ENCODE assay signal across 9 mouse cellular contexts in genomic region chr2:30845152-30846070, GRCm38 (mm10). TPM values are rescaled to one million over a fixed set of nuclear protein-coding genes. Genes with fewer than 3 reads are reported as not detected.
DNase-seq lines count a peak whose midpoint lies in the region; ATAC-seq and TF ChIP-seq lines count a peak whose summit lies in the region.
"Had no signal": no experiment of that assay in that cellular context is flagged by ENCODE, and none has a peak within 500 bp of the region (broad histone marks: within the 10 kb centered on the region; RNA-seq: fewer than 3 reads in every experiment).

No protein-coding gene starts in this region.

- TF ChIP-seq POLR2A in cortical plate, adult 2 months (IDR thresholded peaks at IDR 0.05; ENCODE audit: extremely low read depth, insufficient read depth, low read length), result no peak

- no peak overlapping the region for H3K9ac ChIP-seq in liver, embryonic 15.5 days
- H3K9ac ChIP-seq in stomach, embryonic 14.5 days (replicated peaks; ENCODE audit: low read depth, low read length), result peak overlapping the region; percentile 52

- H3K27me3 ChIP-seq in heart, embryonic 10.5 days (ENCODE audit: insufficient read depth, poor library complexity, severe bottlenecking), result peaks cover 12% of the 10 kb centered on the region; the same call in 1 of the 2 replicates
- H3K27me3 ChIP-seq in liver, embryonic 15.5 days, result peaks cover 77% of the 10 kb centered on the region
- H3K27me3 ChIP-seq in stomach, embryonic 14.5 days (ENCODE audit: control insufficient read depth, insufficient read depth, low read length), result peaks cover 8% of the 10 kb centered on the region; the same call in 1 of the 2 replicates

- H3K4me2 ChIP-seq in liver, embryonic 15.5 days, result peak overlapping the region; percentile 63
- peak overlapping the region; percentile 85 for H3K4me2 ChIP-seq in stomach, embryonic 14.5 days (replicated peaks; ENCODE audit: low read depth, low read length)

- no peak for TF ChIP-seq CTCF in cortical plate, adult 2 months (IDR thresholded peaks at IDR 0.05; ENCODE audit: extremely low read depth, insufficient read depth, low read length)

- 0 out of 2 replicates have a peak, but pooled peaks cover 4% of the 10 kb centered on the region for H3K36me3 ChIP-seq in heart, embryonic 10.5 days
- H3K36me3 ChIP-seq in liver, embryonic 15.5 days (replicated peaks), result no peaks in the 10 kb centered on the region
- H3K36me3 ChIP-seq in stomach, embryonic 14.5 days (ENCODE audit: control insufficient read depth, insufficient read depth, low read length), result no peaks in the 10 kb centered on the region
- H3K36me3 ChIP-seq: G1E had no signal

- 1% methylated on average over 80 of the region's 80 CpGs for WGBS in heart, embryonic 10.5 days
- 3% methylated on average over 80 of the region's 80 CpGs for WGBS in liver, embryonic 15.5 days (ENCODE audit: insufficient replicate concordance)
- 2% methylated on average over 79 of the region's 80 CpGs for WGBS in stomach, embryonic 14.5 days

- peak overlapping the region; percentile 82 for H3K4me3 ChIP-seq in heart, embryonic 10.5 days
- peak overlapping the region; percentile 37 for H3K4me3 ChIP-seq in cortical plate, adult 2 months (ENCODE audit: insufficient read depth, low read length)
- H3K4me3 ChIP-seq in liver, embryonic 15.5 days (replicated peaks), result peak overlapping the region; percentile 46
- peak overlapping the region; percentile 61 for H3K4me3 ChIP-seq in stomach, embryonic 14.5 days (ENCODE audit: low read depth, low read length)

- ATAC-seq in liver, embryonic 15.5 days (ENCODE audit: insufficient read depth), result no peak
- ATAC-seq in stomach, embryonic 14.5 days (ENCODE audit: insufficient number of reproducible peaks, insufficient read depth, low FRiP score, low read depth), result peak; percentile 42
- ATAC-seq in erythroblast, adult 5-6 weeks (replicated peaks; ENCODE audit: low FRiP score, poor library complexity, severe bottlenecking), result no peak
- ATAC-seq in activated CD4-positive, CD25-positive, alpha-beta regulatory T cell, adult 4 months, result no peak

- peak overlapping the region; percentile 95 for H3K27ac ChIP-seq in heart, embryonic 10.5 days
- H3K27ac ChIP-seq in cortical plate, adult 2 months (ENCODE audit: insufficient read depth, low read length), result no peak overlapping the region
- H3K27ac ChIP-seq in liver, embryonic 15.5 days (replicated peaks), result no peak overlapping the region
- H3K27ac ChIP-seq in stomach, embryonic 14.5 days (ENCODE audit: low read length), result no peak overlapping the region

- H3K4me1 ChIP-seq in heart, embryonic 10.5 days, result peaks cover 65% of the 10 kb centered on the region
- no peaks in the 10 kb centered on the region; the same call in 1 of the 2 replicates for H3K4me1 ChIP-seq in cortical plate, adult 2 months (ENCODE audit: control insufficient read depth, insufficient read depth, low read length)
- H3K4me1 ChIP-seq in liver, embryonic 15.5 days (replicated peaks), result no peaks in the 10 kb centered on the region
- H3K4me1 ChIP-seq in stomach, embryonic 14.5 days (ENCODE audit: control insufficient read depth, insufficient read depth, low read length), result peaks cover 13% of the 10 kb centered on the region

- no peaks in the 10 kb centered on the region for H3K9me3 ChIP-seq in heart, embryonic 10.5 days
- H3K9me3 ChIP-seq in liver, embryonic 15.5 days (replicated peaks), result no peaks in the 10 kb centered on the region
- H3K9me3 ChIP-seq in stomach, embryonic 14.5 days (ENCODE audit: control insufficient read depth, low read depth, low read length), result no peaks in the 10 kb centered on the region
- H3K9me3 ChIP-seq: G1E had no signal

- DNase-seq in heart, embryonic 10.5 days (ENCODE audit: low spot score), result no peak
- DNase-seq in heart, adult 18-20 months, result no peak
- DNase-seq in heart, postnatal 4 days, result peak; percentile 50

RNA-seq across cellular contexts. Expression of gene Prrx2, which starts 10.6 kb away (rescaled TPM):
- 49.1 and 73.9 TPM in 2 replicates for polyA plus RNA-seq in heart, embryonic 10.5 days (2016; fragmentation: Nextera tagmentation; extraction: Ambion mirVana)
- 1 to 10 TPM in 1 of 2 experiments, under 1 TPM in 1; 0.92 to 1.5 TPM for total RNA-seq in heart, adult 18-20 months (2021)
- polyA plus RNA-seq in cortical plate, adult 2 months (2012; rRNA removed), result 2.3 and 2.7 TPM in 2 replicates
- 1 to 10 TPM; 8.7 to 9.4 TPM for total RNA-seq in heart, postnatal 4 days (2021)
- polyA plus RNA-seq in liver, embryonic 15.5 days (2015; fragmentation: Nextera tagmentation; extraction: Ambion mirVana), result 0.23 TPM in 1 of 2 replicates, not detected in the other
- polyA plus RNA-seq in stomach, embryonic 14.5 days (2014; fragmentation: Nextera tagmentation; extraction: Ambion mirVana), result 6.0 and 8.9 TPM in 2 replicates
- not detected in 2 replicates for total RNA-seq in erythroblast, adult 5-6 weeks (2015; ENCODE audit: low replicate concordance)
- not detected in 2 replicates for total RNA-seq in erythroblast, adult 5-6 weeks (2017; ENCODE audit: low replicate concordance)
- not detected for polyA plus RNA-seq in activated CD4-positive, CD25-positive, alpha-beta regulatory T cell, adult 4 months (2017; shearing (Covaris generic))
- total RNA-seq: G1E had no signal
- polyA plus RNA-seq: G1E had no signal

RNA-seq across cellular contexts. Expression of gene Asb6, which starts 15.3 kb away (rescaled TPM):
- polyA plus RNA-seq in heart, embryonic 10.5 days (2016; fragmentation: Nextera tagmentation; extraction: Ambion mirVana), result 31.3 and 40.1 TPM in 2 replicates
- total RNA-seq in heart, adult 18-20 months (2021), result 1 to 10 TPM; 6.6 to 7.4 TPM
- polyA plus RNA-seq in cortical plate, adult 2 months (2012; rRNA removed), result 44.1 and 45.8 TPM in 2 replicates
- total RNA-seq in heart, postnatal 4 days (2021), result 10 to 100 TPM; 11.7 to 13.2 TPM
- 30.0 and 35.0 TPM in 2 replicates for polyA plus RNA-seq in liver, embryonic 15.5 days (2015; fragmentation: Nextera tagmentation; extraction: Ambion mirVana)
- polyA plus RNA-seq in stomach, embryonic 14.5 days (2014; fragmentation: Nextera tagmentation; extraction: Ambion mirVana), result 27.1 and 29.1 TPM in 2 replicates
- 13.6 and 19.2 TPM in 2 replicates for total RNA-seq in erythroblast, adult 5-6 weeks (2015; ENCODE audit: low replicate concordance)
- total RNA-seq in erythroblast, adult 5-6 weeks (2017; ENCODE audit: low replicate concordance), result 40.6 and 42.2 TPM in 2 replicates
- polyA plus RNA-seq in activated CD4-positive, CD25-positive, alpha-beta regulatory T cell, adult 4 months (2017; shearing (Covaris generic)), result 10 to 100 TPM; 27.4 to 36.2 TPM

RNA-seq across cellular contexts. Expression of gene Ntmt1, which starts 37.8 kb away (rescaled TPM):
- polyA plus RNA-seq in heart, embryonic 10.5 days (2016; fragmentation: Nextera tagmentation; extraction: Ambion mirVana), result 102 and 116 TPM in 2 replicates
- total RNA-seq in heart, adult 18-20 months (2021), result 10 to 100 TPM; 22.6 to 29.2 TPM
- 47.1 TPM in 2 replicates for polyA plus RNA-seq in cortical plate, adult 2 months (2012; rRNA removed)
- 10 to 100 TPM; 51.7 to 54.5 TPM for total RNA-seq in heart, postnatal 4 days (2021)
- 26.0 and 27.5 TPM in 2 replicates for polyA plus RNA-seq in liver, embryonic 15.5 days (2015; fragmentation: Nextera tagmentation; extraction: Ambion mirVana)
- 99.1 and 101 TPM in 2 replicates for polyA plus RNA-seq in stomach, embryonic 14.5 days (2014; fragmentation: Nextera tagmentation; extraction: Ambion mirVana)
- 2.7 TPM in 2 replicates for total RNA-seq in erythroblast, adult 5-6 weeks (2015; ENCODE audit: low replicate concordance)
- total RNA-seq in erythroblast, adult 5-6 weeks (2017; ENCODE audit: low replicate concordance), result 3.9 TPM in 1 of 2 replicates, not detected in the other
- polyA plus RNA-seq in activated CD4-positive, CD25-positive, alpha-beta regulatory T cell, adult 4 months (2017; shearing (Covaris generic)), result 10 to 100 TPM; 28.2 to 38.9 TPM

RNA-seq across cellular contexts. Expression of gene 1700001O22Rik, which starts 42.0 kb away (rescaled TPM):
- polyA plus RNA-seq in heart, embryonic 10.5 days (2016; fragmentation: Nextera tagmentation; extraction: Ambion mirVana), result 1.3 and 1.8 TPM in 2 replicates
- total RNA-seq in heart, adult 18-20 months (2021), result under 1 TPM; 0.49 to 0.74 TPM
- 13.5 and 17.5 TPM in 2 replicates for polyA plus RNA-seq in cortical plate, adult 2 months (2012; rRNA removed)
- 1 to 10 TPM; 2.6 to 4.0 TPM for total RNA-seq in heart, postnatal 4 days (2021)
- polyA plus RNA-seq in liver, embryonic 15.5 days (2015; fragmentation: Nextera tagmentation; extraction: Ambion mirVana), result not detected in 2 replicates
- 2.5 and 3.3 TPM in 2 replicates for polyA plus RNA-seq in stomach, embryonic 14.5 days (2014; fragmentation: Nextera tagmentation; extraction: Ambion mirVana)
- total RNA-seq in erythroblast, adult 5-6 weeks (2015; ENCODE audit: low replicate concordance), result not detected in 2 replicates
- not detected in 2 replicates for total RNA-seq in erythroblast, adult 5-6 weeks (2017; ENCODE audit: low replicate concordance)
- under 1 TPM; 0.73 to 0.76 TPM for polyA plus RNA-seq in activated CD4-positive, CD25-positive, alpha-beta regulatory T cell, adult 4 months (2017; shearing (Covaris generic))
- polyA plus RNA-seq: G1E had no signal
